Mouse (Mus musculus): ENCODE results near the gene Lmf2.

GRCm38 (mm10) chr15:89321264-89321663 is 34.2 kb downstream of the Lmf2 start:
- TF ChIP-seq POLR2A (IDR thresholded peaks at IDR 0.05; ENCODE audit: borderline replicate concordance, extremely low read depth, low read depth, low read length) (no peak), CTCF (IDR thresholded peaks at IDR 0.05; ENCODE audit: insufficient read depth, low read length) (no peak)

All from lung, adult 2 months (tissue).